Mouse (Mus musculus) megakaryocyte, adult 5-6 weeks (primary cell): ENCODE results near the gene Lpp. TPM values are rescaled to one million over a fixed set of nuclear protein-coding genes. Genes with fewer than 3 reads are reported as not detected.
"Not testable (repeated sequence)": the region's sequence is repeated elsewhere in the genome, so short reads cannot be mapped to it uniquely, and the experiment has no call there.

Experiments
- ATAC-seq: 2 replicates; pipeline ENCODE4 v1.8.0; 2016; ENCODE audit warnings: mild to moderate bottlenecking, inconsistent platforms; ENCODE audit not compliant: poor library complexity, severe bottlenecking
- total RNA-seq, 2 experiments: library from RNA; stranded (forward) in 1 of 2; stranded (reverse) in 1 of 2; fragments of 153-499, 151-499 nt in 1 of 2; fragments of 221-1000, 200-1000 nt in 1 of 2; gene quantifications; 2 replicates each; pipeline versions ENCODE4 v1.2.3 to v1.2.4; 2015 to 2017

The Lpp gene
- total RNA-seq, 2 experiments from 2014 or later = 3.1 to 5.1 TPM

DNA sequence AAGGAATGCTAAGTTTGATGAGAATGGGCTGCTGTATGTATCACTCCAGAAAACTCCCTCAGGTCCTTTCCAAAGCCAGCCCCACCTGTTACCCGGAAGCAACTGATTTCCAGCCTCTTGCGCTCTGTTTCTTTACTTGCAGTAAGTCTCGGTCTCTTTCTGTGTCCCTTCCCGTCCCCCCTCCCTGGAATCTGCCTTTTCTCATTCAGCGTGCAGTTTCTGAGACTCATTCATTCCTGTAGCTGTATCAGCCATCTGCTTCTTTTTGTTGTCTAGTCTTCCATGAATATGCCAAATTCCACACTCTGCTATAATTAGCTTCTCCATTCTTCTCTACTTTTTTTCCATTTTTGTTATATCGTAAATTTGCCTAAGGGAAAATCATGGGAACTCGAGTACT, 561.7 kb downstream of the Lpp start:
- ATAC-seq = no peak

DNA sequence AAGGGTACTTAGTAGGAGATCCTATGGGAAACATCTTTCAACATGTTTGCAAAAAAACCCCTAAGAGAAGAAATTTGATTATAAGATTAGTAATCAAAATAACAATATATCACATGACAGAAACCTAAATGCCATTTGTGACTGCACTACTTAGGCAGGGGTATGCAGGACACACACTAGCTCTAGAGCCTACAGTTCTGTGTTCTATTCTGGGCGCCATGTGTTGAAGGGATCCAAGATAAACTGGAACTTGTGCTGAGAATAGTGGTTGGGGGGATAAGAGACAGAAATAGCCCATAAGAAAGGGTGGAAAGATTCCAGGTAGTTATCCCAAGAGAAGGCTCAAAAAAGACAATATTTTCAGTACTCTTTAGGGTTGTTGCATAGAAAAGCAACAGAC, 565.4 kb downstream of the Lpp start:
- no peak for ATAC-seq

DNA sequence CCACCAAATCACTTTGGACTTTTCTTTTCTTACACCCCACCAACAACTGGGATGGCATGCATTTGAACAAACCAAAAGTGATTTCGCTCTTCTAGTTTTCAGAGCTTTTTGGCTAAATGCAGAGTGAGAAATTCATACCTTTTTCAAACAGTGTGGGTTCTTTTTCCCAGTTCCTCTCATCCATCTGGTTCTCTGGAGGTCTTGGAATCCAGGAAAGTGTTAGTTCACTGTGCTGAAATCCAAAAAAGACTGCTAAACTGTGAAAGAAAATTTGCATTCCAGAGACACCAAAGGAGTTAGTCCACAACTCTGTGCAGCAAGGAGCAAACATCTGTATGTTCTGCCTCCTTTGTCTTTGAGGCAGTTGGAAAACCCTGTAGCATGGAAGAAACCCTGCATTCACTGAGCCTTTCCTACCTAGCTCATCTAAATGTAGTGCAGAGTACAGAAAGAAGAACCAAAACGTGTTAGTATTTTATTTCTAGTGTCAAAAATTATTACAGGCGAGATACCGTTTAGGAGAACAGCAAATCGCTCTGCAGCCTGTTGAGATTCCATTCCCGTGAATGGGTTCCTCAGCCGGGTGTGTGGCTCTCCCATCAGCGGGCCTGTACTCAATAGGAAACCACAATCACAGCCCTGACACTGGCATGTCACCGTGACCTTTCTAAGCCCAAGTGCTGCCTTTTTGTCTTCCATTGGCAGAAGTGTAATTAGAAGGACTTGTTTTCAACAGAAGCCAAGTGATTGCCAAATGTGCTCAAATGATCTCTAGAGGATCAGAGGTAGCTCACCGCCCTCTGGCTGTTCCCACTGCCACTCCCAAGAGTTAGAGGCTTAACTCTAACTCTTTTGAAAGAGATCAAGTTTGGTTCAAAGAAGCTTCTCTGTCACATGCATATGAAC, 567.8 kb downstream of the Lpp start:
- ATAC-seq = 0 out of 2 replicates have a peak, but pooled peaks have one; percentile 19

DNA sequence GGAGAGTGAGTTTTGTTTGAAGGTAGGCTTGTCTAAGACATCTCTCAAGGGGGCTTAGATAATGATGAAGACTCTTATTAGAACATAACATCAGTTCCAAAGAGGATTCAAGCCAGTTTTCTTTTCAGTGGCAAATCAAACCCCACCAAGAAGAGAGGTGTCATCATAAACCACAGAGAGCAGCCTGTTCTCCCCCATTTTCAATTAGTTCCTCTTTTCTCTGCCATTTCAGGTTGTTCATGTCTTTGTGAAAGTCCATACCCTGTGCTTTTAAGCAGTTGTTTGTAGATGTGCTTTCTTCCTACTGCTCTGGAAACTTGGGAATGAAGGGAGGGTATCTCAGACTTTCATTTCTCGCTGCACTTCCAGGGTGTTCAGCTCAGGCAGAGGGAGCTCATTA, 571.0 kb downstream of the Lpp start:
- peak; percentile 88 for ATAC-seq

DNA sequence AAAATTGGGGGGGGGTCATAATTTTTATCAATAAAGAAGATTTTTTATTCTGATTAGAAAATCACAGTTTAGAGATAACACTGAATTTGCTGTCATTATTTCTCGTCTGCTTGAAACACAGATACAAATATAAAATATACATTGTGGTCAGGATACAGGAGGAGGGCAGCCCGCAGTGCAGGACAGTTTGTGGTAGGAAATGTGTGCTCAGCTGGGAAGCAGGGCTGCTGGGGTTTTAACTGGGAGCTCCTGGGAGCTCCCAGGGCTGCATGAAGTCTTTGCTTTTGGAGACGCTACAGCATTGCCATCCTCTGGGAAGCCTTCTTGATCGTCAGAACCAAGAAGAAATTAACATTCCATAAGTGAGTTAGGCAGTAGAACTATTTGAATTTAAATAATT, 571.8 kb downstream of the Lpp start:
- ATAC-seq = no peak

DNA sequence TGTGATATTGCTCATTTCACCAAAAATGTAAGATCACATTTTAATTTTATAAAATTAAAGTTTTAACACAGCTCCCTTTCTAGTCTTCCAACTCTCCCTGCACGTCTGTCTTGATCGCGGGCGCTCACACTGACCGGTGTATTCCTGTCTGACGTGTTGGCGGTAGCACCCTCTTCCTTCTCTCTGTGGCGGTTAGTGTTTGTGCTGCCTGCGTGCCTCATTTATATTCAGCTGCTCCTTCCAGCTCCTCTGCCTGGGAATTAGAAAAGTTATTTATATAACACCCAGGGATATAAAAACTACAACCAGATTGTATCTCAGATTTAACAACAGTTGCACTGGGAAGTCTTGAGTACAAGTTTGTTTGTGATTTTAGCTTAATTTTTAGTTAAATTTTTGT, 573.2 kb downstream of the Lpp start:
- no peak for ATAC-seq

DNA sequence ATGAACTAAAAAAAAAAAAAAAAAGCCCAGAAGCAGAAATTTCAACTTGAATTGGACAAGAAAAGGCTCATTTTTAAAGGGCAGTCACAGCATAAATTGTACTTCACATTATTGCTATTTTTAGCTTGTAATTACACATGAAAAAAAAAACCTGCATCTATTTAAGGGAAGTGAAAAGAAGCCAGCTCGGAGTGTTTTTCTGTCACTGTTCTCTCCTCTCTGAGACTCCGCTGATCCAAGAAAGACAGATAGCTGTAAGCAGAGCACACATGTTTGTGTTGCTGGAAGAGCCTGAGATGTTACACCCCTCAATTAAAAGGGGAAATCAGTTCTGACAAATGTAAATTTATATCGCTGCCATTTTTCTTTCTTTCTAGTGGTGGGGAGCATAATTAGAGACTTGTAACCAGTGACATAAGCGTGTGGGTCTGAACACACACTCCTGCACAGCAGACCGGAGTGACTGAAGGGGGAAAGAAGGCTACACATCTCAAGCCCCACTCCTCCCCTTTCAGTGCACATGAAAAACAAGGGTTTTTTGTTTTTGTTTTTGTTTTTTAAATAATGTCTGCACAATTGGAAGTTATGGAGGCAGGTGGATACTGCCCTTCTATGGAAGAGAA, 579.8 kb downstream of the Lpp start:
- ATAC-seq = peak; percentile 24; the same call in 1 of the 2 replicates

DNA sequence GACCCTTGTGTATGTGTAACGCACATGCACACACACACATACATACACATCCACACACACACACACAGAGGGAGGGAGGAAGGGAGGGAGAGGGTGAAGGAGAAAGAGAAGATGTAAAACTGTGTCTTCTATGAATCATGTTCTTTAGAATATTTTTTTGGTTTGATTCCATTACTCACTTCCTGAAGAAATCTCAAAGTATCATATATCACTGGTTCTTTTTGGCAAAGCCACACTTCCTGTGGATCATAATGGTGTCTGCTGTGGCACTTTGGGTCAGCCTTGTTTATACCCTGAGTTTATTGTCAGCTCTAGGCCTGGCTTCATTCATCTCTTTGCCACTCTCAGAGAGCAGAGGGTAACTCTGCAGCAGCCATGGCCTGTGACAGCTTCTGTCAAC, 584.5 kb downstream of the Lpp start:
- ATAC-seq = no peak

DNA sequence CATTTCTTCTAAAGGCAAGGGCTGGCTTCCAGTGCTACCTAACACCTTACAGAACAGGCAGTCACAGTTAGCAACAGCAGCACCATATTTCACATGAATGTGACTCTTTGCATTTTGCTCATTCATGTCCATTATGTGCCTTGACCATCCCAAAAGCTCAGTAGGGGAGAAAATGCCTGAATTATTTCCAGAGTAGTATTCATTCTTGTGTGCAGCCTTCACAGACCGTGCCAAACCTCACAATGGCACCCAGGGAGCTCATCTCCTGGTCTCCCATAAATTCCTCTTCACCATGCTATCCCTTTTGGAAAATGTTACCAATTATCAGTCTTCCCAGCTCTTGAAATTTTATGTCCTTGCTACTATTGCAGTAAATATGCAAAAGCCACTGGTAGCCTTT, 584.9 kb downstream of the Lpp start:
- ATAC-seq = no peak

DNA sequence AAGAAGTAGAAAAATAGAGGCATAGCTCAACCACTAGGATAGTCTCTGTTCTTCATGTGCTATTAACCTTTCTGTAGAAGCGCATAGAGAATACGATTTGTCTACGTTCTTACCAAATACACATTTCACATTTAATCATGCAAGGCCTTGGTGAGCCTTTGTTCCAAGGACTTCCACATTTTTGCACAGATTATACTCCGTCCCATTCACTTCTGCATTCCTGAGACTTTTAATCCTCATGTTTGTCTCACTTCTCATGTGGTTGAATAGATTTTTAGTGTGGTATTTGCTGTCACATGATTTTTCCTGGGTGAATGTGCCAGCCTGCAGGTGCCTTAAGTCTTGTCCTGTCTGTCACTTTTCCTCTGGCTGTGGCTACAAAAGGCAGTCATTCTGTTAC, 586.1 kb downstream of the Lpp start:
- ATAC-seq = peak; percentile 15; the same call in 1 of the 2 replicates

DNA sequence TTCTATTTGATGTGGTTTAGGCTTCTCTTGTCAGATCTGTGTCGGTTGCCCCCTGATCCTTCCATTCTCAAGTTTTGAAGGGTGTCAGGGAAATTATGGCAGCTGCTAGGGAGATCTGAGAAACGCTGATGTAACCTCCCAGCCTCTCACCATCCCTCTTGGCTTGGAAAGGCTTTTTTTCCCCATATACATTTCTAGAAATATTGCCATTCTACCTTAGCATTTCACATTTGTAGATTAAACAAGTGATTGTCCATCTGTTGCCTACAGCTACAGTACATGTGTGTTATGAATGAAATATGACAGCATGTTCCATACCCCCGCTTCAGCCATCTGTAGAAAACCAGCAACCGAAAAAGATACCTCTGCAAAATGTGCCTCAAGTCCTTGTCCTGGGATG, 589.5 kb downstream of the Lpp start:
- no peak for ATAC-seq

DNA sequence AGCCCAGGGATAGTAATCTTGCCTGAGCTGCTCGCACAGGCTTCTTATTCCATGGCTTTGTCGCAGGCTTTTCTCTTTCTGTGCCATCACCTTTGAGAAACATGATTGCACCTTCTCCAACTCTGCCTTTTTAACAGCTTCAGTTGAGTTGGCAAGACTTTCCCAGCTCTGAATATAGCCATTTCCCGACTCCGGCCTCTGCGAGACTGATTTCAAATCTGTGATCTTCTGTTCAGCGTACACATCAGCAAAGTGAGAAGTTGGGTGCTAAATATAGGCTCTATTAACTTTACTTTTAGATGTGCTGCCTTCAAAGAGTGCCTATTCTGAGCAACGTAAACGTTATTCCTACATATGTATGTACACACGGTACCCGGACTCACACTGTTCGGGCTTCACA, 597.0 kb downstream of the Lpp start:
- no peak for ATAC-seq

DNA sequence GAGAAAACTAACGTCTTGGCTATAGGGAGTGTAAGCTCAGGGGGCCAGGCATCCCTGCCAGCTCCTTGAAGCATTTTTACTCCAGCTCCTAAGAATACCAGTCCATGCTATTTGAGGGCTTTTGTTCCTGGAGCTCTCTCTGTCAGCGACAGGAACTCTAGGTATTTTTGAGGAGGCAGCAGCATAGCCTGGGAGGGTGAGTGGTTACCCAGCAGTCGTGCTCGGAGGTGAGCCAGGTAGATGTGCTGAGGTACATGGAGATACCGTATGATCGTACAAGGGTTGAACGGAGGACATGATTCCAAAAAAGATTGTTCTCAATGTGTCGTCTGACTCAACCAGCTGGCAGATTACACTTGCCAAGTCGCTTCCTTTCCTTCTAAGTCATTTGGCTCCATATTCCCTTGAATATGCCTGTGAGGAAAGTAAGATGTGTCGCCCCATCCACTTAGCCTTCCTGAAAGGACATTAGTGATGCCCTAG, 597.8 kb downstream of the Lpp start:
- no peak for ATAC-seq

DNA sequence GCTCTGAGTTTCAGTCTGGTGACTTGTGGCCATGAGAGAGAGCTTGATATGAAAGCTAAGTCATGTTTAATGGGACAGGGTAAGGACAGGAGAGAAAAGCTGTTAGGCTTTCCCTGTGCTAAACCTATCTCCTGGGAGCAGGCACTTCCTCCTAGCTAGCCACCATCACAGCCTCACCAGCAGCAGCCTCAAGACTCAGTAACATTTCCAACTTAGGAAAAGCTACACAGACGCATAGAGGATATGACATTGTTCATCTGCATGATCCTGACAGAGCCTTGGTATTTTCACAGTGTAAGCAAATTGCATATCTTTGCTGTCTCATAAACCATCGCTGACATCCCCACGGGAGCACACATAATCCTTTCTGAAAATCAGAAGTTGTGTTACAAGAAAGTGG, 598.7 kb downstream of the Lpp start:
- ATAC-seq = no peak

DNA sequence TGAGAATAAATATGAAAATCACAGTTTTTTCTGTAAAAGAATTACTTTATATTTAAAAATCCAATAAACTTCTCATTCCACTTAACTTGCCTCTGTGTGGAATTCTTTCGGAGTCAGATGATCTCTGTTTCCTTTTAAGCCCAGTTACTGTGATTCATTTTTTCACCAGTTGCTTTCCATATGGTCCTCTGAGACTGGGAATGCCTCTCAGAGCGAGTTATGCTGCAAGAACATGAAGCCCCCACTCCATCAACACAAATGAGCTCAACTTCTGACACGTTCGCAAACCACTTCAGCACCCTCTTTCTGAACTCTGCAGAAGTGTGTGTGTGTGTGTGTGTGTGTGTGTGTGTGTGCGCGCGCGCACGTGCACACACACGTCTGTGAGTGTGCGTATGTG, 599.2 kb downstream of the Lpp start:
- no peak for ATAC-seq

DNA sequence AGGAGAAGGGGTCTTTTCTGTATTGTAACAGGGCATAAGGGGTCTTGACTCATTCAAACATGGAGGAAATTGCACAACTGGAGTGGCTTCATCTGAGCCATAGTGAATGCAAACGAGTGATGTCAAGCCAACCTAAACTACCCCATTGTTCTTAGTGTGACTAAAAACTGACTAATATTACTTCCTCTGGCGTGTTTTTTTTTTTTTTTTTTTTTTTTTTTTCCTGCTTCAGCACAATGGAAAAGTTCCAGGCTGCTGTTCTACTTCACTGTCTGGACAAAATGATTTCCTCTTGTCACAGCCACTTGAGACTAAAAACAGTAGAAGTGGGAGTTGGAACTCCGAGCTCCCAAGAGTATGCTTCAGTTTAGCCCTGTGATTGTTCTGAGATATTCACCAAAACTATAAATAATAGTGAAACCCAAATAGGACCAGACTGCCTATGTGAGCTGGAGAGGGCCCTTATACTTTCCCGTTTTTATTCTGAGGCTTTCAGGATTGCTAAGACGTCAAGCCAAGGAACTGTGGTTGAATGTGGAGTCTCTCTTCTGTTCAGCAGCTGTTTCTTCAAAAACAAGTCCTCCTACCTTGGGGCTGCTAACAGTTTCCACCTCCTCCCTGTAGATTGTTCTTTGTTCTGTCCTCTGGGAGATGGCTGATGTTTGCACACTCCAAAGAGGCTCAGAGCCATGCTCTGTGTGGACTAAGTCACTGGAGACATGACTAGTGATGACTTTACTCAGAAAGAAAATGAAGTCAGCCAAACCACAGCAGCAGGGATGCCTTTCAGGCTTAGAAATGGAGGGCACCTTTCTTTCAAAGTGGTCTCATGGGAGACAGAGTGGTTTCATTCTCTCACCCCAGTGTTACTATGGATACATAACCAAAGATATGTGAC, 617.9 kb downstream of the Lpp start:
- ATAC-seq = no peak

DNA sequence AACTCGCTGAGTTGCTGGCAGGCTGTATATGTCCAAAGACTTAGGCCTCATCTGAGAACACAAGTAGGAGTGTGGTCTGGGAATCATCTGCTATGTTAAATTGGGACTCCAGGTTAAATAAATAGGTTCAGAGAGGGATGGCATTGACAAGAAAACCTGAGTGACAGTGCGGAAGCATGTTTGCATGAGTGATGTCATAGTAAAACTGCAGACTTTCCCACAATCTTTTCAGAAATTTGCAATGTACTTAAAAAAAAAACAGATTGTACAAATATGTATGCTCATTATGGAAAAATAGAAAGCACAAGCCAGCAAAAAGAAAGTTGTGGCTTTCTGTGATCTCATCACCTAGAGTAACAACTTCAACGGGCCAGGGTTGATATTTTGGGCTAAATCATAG, 619.6 kb downstream of the Lpp start:
- no peak for ATAC-seq

DNA sequence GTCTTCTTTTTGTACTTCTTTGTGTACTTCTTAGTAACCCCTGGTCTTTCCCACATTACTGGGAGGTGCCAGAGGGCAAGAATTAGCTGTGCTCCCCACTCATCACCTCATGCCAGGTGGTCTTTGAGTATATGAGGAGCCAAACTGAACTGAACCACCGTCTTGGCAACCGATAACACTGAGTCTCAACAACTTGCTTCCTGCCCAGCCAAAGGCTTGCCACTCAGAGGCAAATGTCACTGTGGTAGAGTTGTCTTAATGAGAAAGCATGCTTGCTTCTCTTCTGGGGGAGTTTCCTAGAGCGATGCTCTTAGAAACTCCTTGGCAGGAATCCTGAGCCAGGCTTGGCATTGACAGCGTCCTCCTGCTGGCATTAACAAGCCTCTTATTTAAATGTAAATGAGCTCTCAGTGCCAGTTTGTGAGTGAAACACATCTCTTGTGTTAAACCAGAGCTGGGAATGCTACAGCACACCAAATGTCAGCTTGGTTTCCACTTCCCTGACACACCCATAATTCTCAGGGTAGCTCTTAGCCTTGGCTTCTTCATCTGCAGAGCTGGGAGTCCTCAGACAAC, 623.0 kb downstream of the Lpp start:
- no peak for ATAC-seq

DNA sequence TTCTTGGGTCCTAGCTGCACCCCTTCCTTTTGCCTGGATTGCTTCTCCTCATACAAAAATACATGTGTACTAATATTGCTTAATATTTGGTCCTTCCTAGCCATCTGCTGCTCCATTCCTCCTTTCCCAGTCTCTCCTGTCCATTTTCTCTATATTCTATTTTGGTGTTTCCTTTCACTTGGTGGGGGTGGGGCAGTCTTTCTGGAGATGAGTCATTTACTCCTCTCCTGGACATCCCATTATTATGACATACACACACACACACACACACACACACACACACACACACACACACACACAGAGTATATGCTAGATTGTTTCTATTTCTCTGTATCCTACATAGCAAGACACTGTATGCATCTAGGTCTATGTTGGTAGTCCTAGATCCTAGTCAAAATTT, 623.7 kb downstream of the Lpp start:
- no peak for ATAC-seq

DNA sequence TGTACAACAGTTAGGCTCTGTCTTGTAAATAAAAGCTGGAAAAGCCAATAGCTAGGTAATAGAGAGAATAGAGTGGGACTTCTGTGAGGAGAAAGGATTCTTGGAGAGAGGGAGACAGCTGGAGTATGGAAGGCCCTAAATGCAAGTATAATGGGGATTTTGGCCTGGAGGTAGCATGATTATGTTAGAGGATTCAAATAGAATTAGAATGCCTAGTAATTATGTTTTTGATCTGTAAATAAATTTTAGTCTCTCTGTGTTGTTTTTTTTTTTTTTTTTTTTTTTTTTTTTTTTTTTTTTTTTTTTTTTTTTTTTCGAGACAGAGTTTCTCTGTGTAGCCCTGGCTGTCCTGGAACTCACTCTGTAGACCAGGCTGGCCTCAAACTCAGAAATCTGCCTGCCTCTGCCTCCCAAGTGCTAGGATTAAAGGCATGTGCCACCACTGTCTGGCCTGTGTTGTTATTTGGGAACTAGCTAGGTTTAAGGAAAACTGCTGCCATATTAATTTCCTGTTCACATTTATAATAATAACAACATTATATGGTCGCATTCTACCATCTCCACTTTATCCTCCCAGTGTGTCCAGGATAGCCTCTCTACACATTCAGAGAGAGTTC, 628.5 kb downstream of the Lpp start:
- not testable (repeated sequence) for ATAC-seq
